Mouse (Mus musculus) forebrain, embryonic 12.5 days (tissue): Measurements from ENCODE around the gene Plg. TPM values are rescaled to one million over a fixed set of nuclear protein-coding genes. Genes with fewer than 3 reads are reported as not detected.

Experiments
- polyA plus RNA-seq: library from polyadenylated mRNA; unstranded; fragments of >200 nt; fragmentation: Nextera tagmentation; extraction: Ambion mirVana; gene quantifications from 2 replicates; pipeline ENCODE4 v1.2.1, GENCODE M21; 2016

Gene Plg
- polyA plus RNA-seq, 1 experiment from 2014 or later, result 0.10 TPM

Other genes with a start within 250 kb of the Plg start
- 52.6 and 54.1 TPM in 2 replicates for gene Map3k4, start 59.8 kb upstream of the Plg start, polyA plus RNA-seq
- not detected in 2 replicates for gene Slc22a3, start 129.1 kb downstream of the Plg start, polyA plus RNA-seq
- gene Slc22a2, start 205.5 kb downstream of the Plg start, polyA plus RNA-seq, result not detected in 2 replicates